Mouse (Mus musculus): Measurements from ENCODE around the gene Ifitm6.
"Not testable (repeated sequence)": the region's sequence is repeated elsewhere in the genome, so short reads cannot be mapped to it uniquely, and the experiment has no call there.

The Ifitm6 gene

GRCm38 (mm10) chr7:141017824-141018223 lies at the start of gene Ifitm6:
TSS of gene Ifitm6 (minus strand) at chr7:141017924.
- not testable (repeated sequence) for DNase-seq (ENCODE audit: low spot score in 2 of 2)

DNA sequence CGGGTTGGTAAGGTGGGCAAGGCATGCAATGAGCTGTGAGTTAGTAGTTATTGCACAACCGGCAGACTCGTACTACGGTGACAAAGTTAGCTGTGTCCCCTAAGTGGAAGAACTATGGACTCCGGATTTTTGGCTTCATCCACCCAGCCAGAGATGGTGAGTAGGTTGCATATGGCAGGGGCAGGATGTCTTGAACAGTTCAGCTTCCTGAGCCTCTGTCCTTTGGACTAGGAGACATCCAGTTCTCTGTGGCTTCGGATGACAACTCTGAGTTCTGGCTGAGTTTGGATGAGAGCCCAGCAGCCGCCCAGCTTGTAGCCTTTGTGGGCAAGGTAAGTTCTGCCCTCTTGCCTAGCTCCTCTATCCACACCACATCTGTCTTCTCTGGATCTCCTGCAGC lies 46.9 kb upstream of the Ifitm6 start:
- DNase-seq (ENCODE audit: low spot score in 2 of 2): no peak

DNA sequence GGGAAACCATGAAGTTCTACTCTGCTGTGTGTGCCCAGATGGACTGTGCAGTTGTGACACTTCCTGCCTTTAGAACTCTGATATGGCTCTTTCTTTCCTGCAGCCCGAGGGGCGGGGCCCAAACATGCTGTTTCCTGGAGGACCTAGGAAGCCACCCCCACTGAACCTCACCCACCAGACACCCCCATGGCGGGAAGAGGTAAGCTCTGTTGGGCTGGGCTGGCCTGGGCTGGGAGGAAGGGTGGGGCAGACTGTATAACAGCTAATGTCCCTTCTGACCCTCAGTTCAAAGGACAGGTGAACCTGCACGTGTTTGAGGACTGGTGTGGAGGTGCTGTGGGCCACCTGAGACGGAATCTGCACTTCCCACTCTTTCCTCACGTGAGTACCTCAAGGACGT lies 46.5 kb upstream of the Ifitm6 start:
- DNase-seq (ENCODE audit: low spot score in 2 of 2): no peak

DNA sequence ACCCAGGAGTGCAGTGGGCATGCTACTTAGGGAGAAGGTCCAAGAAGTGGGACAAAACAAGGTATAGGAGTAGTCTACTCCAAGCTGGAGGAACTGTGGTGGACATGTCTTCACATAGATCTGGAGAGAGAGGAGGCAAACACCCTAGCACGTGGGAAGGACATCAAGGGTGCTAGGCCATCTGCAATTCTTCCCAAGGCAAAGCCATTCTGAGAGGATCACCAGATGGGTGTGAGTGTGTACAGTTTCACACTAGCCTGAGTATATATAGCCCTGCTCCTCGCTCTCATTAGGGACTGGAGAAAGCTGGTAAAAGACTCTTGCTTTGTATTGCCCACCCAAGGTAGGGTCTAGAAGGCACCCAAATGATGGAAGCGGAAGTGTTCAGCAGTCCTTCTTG lies 45.6 kb upstream of the Ifitm6 start:
- no peak for DNase-seq (ENCODE audit: low spot score in 2 of 2)

- no peak for DNase-seq (ENCODE audit: low spot score in 2 of 2)
These were observed 44.8 kb upstream of the Ifitm6 start for GRCm38 (mm10) chr7:141062525-141062924.

DNA sequence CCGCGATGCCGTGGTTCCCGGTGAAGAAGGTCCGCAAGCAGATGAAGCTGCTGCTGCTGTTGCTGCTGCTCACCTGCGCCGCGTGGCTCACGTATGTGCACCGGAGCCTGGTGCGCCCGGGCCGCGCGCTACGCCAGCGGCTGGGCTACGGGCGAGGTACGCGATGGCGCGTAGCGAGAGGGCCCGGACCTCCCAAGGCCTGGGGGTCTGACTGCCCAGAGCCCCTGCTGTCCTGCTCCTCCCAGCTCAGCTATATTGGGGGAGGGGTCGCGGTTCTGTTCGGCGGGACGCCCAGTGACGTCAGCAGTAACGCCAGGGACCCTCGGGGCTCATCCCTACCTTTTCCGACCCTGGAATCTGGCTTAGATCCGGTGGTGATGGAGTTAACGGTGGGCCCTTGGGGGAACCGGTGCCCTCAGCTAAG lies 43.6 kb upstream of the Ifitm6 start:
- no peak for DNase-seq (ENCODE audit: low spot score in 2 of 2)

DNA sequence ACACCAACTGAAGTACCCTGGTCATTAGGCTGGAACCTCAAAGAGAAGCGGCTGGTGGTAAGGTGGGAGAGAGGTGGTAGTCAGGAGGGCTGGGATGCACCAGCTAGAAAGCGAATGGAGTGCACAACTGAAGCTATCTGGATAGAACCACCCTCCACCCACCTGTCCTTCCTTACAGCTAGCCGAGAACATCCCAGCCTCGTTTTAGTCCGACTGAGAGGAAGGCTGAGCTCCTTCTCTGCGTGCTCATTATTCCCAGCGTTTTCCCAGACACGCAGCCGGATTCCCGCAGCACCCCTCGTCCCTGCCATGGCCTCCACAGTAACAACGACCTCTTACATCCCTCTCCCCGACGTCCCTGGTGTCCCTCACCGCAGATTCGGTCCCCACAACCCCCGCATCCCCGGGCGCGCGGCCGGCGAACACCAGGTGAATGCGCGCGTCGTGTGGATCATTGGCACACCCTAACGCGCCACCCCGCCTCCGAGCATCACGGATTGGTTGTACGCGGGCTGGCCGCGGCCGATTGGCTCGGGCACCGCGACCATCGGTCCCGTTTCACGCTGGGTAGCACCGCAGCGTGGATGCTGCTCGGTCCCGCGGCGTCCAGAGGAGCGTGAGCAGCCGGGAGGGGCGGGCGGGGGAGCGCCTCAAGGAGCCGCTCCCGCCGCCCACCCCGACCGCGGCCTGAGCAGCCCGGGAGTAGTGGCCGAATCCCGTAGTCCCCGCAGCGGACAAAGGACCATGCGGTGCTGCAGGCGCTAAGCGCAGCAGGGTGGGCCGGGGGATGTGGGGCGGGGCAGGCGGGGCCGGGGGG lies 42.9 kb upstream of the Ifitm6 start, which contains the start of gene B4galnt4:
B4galnt4 (plus strand) TSS at position 679 of the 817 bp plus-strand sequence.
- DNase-seq (ENCODE audit: low spot score in 2 of 2): peak; percentile 79 to 89

DNA sequence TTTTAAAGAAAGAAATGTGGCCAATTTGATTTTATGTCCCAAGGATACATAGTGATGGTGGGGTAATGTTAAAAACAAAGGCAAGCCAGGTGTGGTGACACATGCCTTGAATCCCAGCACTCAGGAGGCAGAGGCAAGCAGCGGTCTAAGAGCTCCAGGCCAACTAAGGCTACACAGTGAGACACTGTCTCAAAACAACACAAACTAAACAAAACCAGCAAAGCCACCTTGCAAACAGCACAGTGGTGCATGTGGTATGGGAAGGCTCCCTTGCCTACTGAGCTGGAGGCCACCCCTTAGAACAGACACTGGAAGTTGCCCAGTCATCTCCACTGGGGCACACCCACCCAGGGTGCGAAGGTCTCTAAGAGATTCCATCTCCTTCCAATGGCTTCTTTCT lies 42.2 kb upstream of the Ifitm6 start:
- DNase-seq (ENCODE audit: low spot score in 2 of 2): no peak

GRCm38 (mm10) chr7:141058601-141059341 lies 41.0 kb upstream of the Ifitm6 start:
- DNase-seq (ENCODE audit: low spot score in 2 of 2): no peak

GRCm38 (mm10) chr7:141057541-141057940 lies 39.8 kb upstream of the Ifitm6 start:
- DNase-seq (ENCODE audit: low spot score in 2 of 2): no peak

DNA sequence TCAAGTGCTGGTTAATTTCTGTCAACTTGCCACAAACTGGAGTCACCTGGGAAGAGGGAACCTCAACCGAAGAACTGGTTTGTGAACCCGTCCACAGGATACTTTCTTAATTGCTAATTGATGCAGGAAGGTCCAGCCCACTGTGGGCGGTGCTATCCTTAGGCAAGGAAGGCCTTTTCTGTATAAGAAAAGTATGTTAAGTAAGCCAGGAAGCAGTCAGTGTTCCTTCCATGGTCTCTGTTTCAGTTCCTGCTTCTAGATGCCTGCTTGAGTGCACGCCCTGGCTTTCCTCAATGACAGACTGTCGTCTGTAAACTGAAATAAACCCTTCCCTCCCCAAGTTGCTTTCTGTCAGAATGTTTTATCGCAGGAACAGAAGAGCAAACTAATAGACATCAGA lies 39.3 kb upstream of the Ifitm6 start:
- DNase-seq (ENCODE audit: low spot score in 2 of 2): no peak

DNA sequence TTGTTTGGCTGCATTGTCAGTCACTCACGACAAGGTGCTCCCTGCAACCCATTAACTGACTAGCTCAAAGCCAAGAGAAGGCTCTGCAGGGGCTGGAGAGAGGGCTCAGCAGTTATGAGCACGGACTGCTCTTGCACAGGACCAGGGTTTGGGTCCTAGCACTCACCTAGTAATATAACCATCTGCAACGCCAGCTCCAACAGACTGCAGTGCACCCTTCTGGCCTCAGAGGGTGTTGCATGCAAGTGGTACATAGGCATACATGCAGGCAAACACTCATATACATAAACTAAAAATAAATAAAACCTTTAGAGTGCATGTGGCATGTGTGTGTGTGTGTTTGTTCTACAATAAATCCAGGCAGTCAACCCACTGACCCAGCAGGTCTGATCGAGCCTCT lies 38.1 kb upstream of the Ifitm6 start:
- no peak for DNase-seq (ENCODE audit: low spot score in 2 of 2)

DNA sequence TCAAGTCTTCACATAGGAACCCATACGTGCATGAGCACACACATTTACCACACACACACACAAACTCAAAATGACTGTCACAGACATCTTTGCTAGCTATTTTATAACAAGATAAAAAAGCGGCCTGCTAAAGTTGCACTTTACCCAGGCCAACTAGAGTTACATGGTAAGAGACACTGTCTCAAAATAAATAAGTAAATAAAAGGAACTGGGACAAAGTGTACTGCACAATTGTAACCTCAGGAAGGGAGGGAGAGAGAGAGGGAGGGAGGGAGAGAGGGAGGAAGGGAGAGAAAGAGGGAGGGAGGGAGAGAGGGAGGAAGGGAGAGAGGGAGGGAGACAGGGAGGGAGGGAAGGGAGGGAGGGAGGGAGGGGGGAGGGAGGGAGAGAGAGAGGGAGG lies 34.7 kb upstream of the Ifitm6 start:
- DNase-seq (ENCODE audit: low spot score in 2 of 2): no peak

DNA sequence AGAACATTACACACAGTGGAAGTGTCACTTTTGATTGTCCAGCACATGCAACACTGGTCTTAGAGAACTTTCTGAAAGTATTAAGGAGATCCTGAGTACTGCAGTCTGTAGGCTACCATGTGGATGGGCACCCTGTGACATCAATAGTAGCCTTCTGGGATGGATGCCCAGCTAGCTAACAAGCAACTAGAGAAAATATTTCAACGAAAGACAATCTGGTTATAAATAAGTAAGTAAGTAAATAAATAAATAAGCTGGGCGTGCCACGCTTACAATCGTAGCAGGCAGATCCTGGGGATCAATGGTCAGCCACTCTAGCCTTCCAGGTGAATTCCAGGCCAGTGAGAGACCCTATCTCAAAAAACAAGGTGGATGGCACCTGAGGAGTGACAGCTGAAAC lies 34.3 kb upstream of the Ifitm6 start:
- DNase-seq (ENCODE audit: low spot score in 2 of 2): no peak

DNA sequence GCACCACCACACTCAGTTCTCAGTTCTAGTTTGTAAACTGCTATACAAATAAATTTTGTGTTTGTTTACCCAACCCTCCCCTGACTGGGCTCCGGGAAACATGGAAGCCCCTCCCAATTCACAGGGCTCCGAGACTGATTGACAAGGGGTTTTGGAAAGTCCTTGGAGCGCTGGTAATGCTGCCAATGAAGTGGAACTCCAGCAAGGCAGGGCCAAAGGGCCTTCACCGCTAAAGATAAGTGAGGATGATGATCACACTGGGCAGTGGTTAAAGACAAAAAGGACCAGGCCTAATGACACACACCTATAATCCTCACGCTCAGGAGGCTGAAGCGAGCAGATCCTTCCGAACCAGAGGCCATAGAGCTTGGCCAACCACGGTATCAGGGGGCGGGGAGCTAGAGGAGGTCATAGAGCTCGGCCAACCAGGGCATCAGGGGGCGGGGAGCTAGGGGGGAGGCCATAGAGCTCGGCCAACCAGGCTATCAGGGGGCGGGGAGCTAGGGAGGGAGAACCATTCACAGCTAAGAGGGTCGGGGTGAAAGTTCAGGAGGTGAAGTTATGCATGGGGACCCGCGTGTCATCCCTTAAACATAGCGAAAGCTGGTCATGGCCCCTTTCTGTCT lies 33.4 kb upstream of the Ifitm6 start:
- DNase-seq (ENCODE audit: low spot score in 2 of 2): no peak

GRCm38 (mm10) chr7:141049326-141049725 lies 31.6 kb upstream of the Ifitm6 start:
- DNase-seq (ENCODE audit: low spot score in 2 of 2): no peak

DNA sequence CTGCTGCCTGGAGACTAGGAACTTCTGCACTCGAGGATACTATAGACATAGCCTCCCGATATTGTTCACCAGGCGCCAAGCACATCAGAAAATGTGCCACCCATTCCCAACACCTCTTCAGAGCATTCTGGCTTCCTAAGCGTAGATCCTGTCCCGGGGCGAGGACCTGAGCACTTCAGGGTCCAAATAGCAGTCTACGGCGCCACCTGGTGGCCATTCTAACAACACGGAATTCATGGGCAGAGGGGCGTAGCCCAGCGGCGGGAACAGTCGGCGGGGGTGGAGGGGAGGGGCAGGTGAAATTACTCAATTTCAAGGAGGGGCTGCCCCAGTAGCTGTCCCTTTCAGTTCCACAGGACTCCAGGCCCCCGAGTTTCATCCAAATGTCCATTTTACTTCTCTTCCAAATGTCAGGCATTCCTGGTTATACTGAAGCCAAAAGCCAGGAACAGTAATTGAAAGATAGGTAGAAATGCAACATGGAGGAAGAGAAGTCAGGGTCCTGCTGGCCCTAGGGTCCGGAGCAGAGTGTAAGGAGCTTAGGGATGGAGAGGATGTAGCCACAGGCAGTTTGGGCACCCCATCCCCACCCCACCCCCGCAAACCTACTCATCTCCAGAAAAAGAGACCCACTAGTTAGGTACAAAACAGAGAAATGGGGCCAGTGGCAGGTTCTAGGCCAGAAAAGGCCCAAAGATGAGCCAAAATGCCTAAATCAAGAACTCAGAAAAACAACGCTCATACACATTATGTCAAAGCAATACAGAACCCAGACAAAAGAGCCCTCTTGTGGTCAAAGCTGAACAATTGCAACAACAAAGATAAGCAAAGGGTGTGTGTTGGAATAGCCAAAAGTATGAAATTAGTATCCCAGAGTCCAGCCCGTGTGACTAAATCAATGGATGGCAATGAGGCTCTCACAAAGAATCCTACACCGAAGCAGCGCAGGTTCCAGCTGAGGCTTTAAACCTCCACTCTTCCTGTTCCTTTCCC lies 30.8 kb upstream of the Ifitm6 start:
- DNase-seq (ENCODE audit: low spot score in 2 of 2): peak; percentile 87 to 88

DNA sequence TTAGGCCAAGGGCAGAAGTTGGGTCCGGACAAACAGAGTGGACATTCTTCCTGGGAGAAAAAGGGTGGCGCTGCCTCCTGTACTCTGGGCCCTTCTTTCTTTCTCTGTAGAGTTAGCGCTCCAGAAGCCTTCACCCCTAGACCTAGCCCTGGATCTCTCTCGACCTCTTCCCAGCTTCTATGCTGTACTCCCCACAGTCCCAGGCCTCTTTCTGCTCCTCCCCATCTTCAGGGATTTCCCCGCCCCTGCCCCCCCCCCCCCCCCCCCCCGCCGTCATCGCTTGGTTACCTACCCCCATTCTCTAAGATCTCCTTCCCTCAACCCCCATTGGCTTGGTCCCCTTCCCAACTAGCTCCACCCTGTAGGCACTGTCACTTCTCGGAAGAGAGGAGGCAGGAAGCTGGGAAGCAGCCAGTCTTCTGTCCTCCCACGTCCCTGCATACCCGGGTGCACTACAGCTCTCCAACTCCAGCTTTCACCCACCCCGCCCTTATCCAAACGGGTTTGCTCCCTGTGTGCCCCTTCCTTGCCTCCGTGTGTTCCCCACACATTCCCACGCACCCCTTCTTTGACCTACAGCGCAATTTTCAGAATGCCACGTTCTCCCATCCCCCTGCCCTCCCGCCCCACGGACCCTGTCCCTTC lies 30.0 kb upstream of the Ifitm6 start:
- DNase-seq (ENCODE audit: low spot score in 2 of 2): peak in 1 of 2 experiments; percentile 54

DNA sequence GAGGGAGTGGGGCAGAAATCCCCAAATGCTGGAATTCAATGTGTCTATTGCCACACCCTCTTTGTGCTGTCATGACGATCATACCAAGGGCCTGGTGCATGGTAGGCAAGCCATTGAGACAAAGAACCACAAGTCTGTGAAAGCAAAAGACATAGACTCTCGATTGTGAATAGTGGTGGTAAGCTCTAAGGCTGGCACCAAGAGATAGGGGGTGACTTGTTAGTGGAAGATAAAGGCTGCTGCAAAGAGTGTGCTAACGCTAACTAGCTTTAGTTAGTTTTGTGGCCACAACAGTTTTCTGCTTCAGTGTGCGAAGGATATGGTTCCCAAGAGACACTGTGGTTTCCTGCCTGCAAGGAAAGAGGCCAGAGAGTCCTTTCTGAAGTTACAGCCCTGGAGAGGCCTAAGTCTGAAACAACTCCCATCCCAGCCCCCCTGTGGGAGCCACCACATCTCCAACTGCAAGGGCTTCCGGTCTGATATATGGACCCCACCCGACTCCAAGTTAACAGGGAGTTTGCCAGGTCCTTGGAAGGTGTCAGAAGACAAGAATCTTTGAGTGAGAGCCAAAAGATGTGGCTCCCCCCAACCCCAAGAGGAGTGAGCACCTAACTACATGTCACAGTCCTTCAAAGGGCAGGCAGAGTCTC lies 29.3 kb upstream of the Ifitm6 start:
- no peak for DNase-seq (ENCODE audit: low spot score in 2 of 2)

DNA sequence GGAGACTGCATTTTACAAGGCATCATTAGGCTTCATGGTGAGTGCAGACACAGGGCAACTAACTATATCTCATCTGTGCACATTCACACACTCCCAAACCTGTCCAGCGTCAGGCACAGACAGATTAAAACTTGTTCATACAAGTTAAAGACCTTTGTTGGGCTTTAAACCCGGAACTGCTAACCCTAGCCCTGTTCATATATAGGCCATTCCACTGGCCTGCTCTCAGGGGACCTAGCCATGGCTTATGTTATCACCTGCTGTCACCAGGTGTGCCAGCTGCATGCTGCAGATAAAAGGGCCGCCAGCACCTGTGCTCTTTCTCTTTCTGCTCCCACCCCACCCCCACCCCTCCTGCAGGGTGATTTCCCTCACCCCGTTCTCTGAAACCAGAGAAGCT lies 24.8 kb upstream of the Ifitm6 start:
- DNase-seq (ENCODE audit: low spot score in 2 of 2): no peak
